Mouse (Mus musculus) liver, embryonic 14.5 days (tissue): ENCODE measurements around the gene Auh. TPM values are rescaled to one million over a fixed set of nuclear protein-coding genes. Genes with fewer than 3 reads are reported as not detected.

Source experiments
- ATAC-seq: fragments of 200-750 bp; cut with Nextera tagmentation; 2 replicates; pipeline ENCODE4 v1.8.0; 2017; ENCODE audit warnings: moderate number of reproducible peaks, mild to moderate bottlenecking, moderate library complexity; ENCODE audit not compliant: insufficient read depth
- DNase-seq, 3 experiments: peaks; one replicate each; pipeline ENCODE4 v3.0.0-alpha.2; 2012 to 2013; ENCODE audit warnings: low read depth in 3 of 3, low spot score in 3 of 3
- H3K27ac ChIP-seq: fragments of 300-500 bp; sonication (generic); 2 replicates; pipeline ENCODE4 v1.5.1; 2014; ENCODE audit warnings: moderate library complexity, mild to moderate bottlenecking, control low read depth, inconsistent platforms
- H3K27me3 ChIP-seq: fragments of 300-500 bp; sonication (generic); 2 replicates; pipeline ENCODE4 v1.6.1; 2014; ENCODE audit warnings: mild to moderate bottlenecking, low read length, moderate library complexity; ENCODE audit not compliant: control insufficient read depth, insufficient read depth
- H3K36me3 ChIP-seq: fragments of 300-500 bp; sonication (generic); replicated peaks from 2 replicates; pipeline ENCODE4 v1.6.1; 2014; ENCODE audit warnings: low read depth; ENCODE audit not compliant: control insufficient read depth, insufficient read depth
- H3K4me1 ChIP-seq, 2 experiments: fragments of 200-500 bp in 1 of 2; fragments of 300-500 bp in 1 of 2; sonication (generic) in 1 of 2; replicated peaks; 2 replicates each; pipeline ENCODE4 v1.6.1; 2012 to 2014; ENCODE audit warnings: antibody characterized with exemption in 1 of 2, inconsistent platforms in 1 of 2, low read length in 1 of 2; ENCODE audit not compliant: control insufficient read depth in 2 of 2, insufficient read depth in 2 of 2
- H3K4me2 ChIP-seq: fragments of 300-500 bp; sonication (generic); 2 replicates; pipeline ENCODE4 v1.6.1; 2014; ENCODE audit warnings: low read depth, mild to moderate bottlenecking, control low read depth, moderate library complexity
- H3K4me3 ChIP-seq, 2 experiments: fragments of 200-500 bp in 1 of 2; fragments of 300-500 bp in 1 of 2; sonication (generic) in 1 of 2; 2 replicates each; pipeline ENCODE4 v1.5.1; 2012 to 2014; ENCODE audit warnings: low read depth in 2 of 2, low read length in 2 of 2, mild to moderate bottlenecking in 2 of 2, control low read depth in 1 of 2, inconsistent platforms in 1 of 2, moderate library complexity in 1 of 2; ENCODE audit not compliant: insufficient read depth in 1 of 2
- H3K9ac ChIP-seq: fragments of 300-500 bp; sonication (generic); replicated peaks from 2 replicates; pipeline ENCODE4 v1.6.1; 2014; ENCODE audit warnings: mild to moderate bottlenecking, control low read depth, moderate library complexity
- H3K9me3 ChIP-seq: fragments of 300-500 bp; sonication (generic); 2 replicates; pipeline ENCODE4 v1.6.1; 2016; ENCODE audit warnings: low read length, mixed read lengths; ENCODE audit not compliant: control insufficient read depth
- CTCF ChIP-seq: IDR thresholded peaks from 2 replicates; pipeline ENCODE4 v1.5.1; 2016; ENCODE audit warnings: antibody characterized with exemption, low read depth, control low read depth
- EP300 ChIP-seq: IDR thresholded peaks from 2 replicates; pipeline ENCODE4 v1.6.1; 2016; ENCODE audit warnings: antibody characterized with exemption, low read depth
- WGBS: fragments of 180-500 bp; shearing (Covaris S2); extraction: QIAGEN DNeasy Blood & Tissue Kit; methylation state at CpG from one replicate; pipeline ENCODE4 v1.1.7; 2014; ENCODE audit not compliant: insufficient replicate concordance; 5-methylcytosine and 5-hydroxymethylcytosine counted together
- polyA plus RNA-seq, 2 experiments: library from polyadenylated mRNA; depleted of rRNA in 1 of 2; stranded (reverse) in 1 of 2; unstranded in 1 of 2; fragments of >200 nt; fragmentation: Nextera tagmentation in 1 of 2; extraction: Ambion mirVana in 1 of 2; gene quantifications; 2 replicates each; pipeline versions ENCODE4 v1.2.1 to v1.2.3; 2012 to 2014

The Auh gene
- polyA plus RNA-seq, 2 experiments = 16.1 to 26.5 TPM

GRCm38 (mm10) chr13:52878823-52879222 is 50.7 kb downstream of the Auh start:
- DNase-seq (no peak), ATAC-seq (no peak)
- H3K27me3 ChIP-seq = no peaks in the 10 kb centered on the region
- H3K36me3 ChIP-seq = no peaks in the 10 kb centered on the region
- H3K9ac ChIP-seq = no peak overlapping the region
- no peaks in the 10 kb centered on the region for H3K4me1 ChIP-seq
- no peak overlapping the region for H3K4me3 ChIP-seq
- H3K4me2 ChIP-seq = no peak overlapping the region
- WGBS = 69% methylated on average over 7 of the region's 7 CpGs
- H3K9me3 ChIP-seq = no peaks in the 10 kb centered on the region
- no peak overlapping the region for H3K27ac ChIP-seq
- TF ChIP-seq CTCF (no peak), EP300 (no peak)

- no peak for DNase-seq
- Histone ChIP-seq H3K9ac (no peak overlapping the region), H3K4me2 (no peak overlapping the region), H3K9me3 (no peaks in the 10 kb centered on the region), H3K4me3 (no peak overlapping the region), H3K27ac (no peak overlapping the region), H3K36me3 (no peaks in the 10 kb centered on the region), H3K27me3 (no peaks in the 10 kb centered on the region), H3K4me1 (no peaks in the 10 kb centered on the region)
- TF ChIP-seq CTCF (no peak), EP300 (no peak)
- ATAC-seq = no peak
- WGBS = 63% methylated on average over 25 of the region's 25 CpGs
Observed at GRCm38 (mm10) chr13:52875541-52876325, 53.7 kb downstream of the Auh start.

GRCm38 (mm10) chr13:52875089-52875488 is 54.4 kb downstream of the Auh start:
- TF ChIP-seq EP300 (no peak), CTCF (no peak)
- whole genome bisulfite sequencing = 58% methylated on average over 6 of the region's 6 CpGs
- Histone ChIP-seq H3K36me3 (no peaks in the 10 kb centered on the region), H3K4me3 (no peak overlapping the region), H3K4me1 (no peaks in the 10 kb centered on the region), H3K9ac (no peak overlapping the region), H3K27me3 (no peaks in the 10 kb centered on the region), H3K4me2 (no peak overlapping the region), H3K27ac (no peak overlapping the region), H3K9me3 (no peaks in the 10 kb centered on the region)
- no peak for ATAC-seq
- no peak for DNase-seq

GRCm38 (mm10) chr13:52874338-52874737 is 55.1 kb downstream of the Auh start:
- H3K9ac ChIP-seq = no peak overlapping the region
- no peaks in the 10 kb centered on the region for H3K9me3 ChIP-seq
- no peak overlapping the region for H3K4me3 ChIP-seq
- H3K4me1 ChIP-seq = no peaks in the 10 kb centered on the region
- no peak overlapping the region for H3K27ac ChIP-seq
- 51% methylated on average over 6 of the region's 6 CpGs for WGBS
- H3K36me3 ChIP-seq = no peaks in the 10 kb centered on the region
- no peaks in the 10 kb centered on the region for H3K27me3 ChIP-seq
- H3K4me2 ChIP-seq = no peak overlapping the region
- no peak for ATAC-seq
- DNase-seq = no peak
- TF ChIP-seq EP300 (no peak), CTCF (no peak)

GRCm38 (mm10) chr13:52873923-52874322 is 55.6 kb downstream of the Auh start:
- DNase-seq = no peak
- ATAC-seq = no peak
- Histone ChIP-seq H3K4me1 (no peaks in the 10 kb centered on the region), H3K36me3 (no peaks in the 10 kb centered on the region), H3K4me2 (no peak overlapping the region), H3K4me3 (no peak overlapping the region), H3K27me3 (no peaks in the 10 kb centered on the region), H3K27ac (no peak overlapping the region), H3K9ac (no peak overlapping the region), H3K9me3 (no peaks in the 10 kb centered on the region)
- 23% methylated on average over 11 of the region's 11 CpGs for WGBS
- TF ChIP-seq EP300 (no peak), CTCF (no peak)
